Mouse (Mus musculus) liver, embryonic 16.5 days (tissue): ENCODE results near the gene Dmbx1. TPM values are rescaled to one million over a fixed set of nuclear protein-coding genes. Genes with fewer than 3 reads are reported as not detected.

ENCODE experiments used
- ATAC-seq: fragments of 200-750 bp; cut with Nextera tagmentation; 2 replicates; pipeline ENCODE4 v1.8.0; 2017; ENCODE audit warnings: low read depth, mild to moderate bottlenecking, moderate number of reproducible peaks, moderate library complexity
- H3K27ac ChIP-seq: fragments of 300-500 bp; sonication (generic); 2 replicates; pipeline ENCODE4 v1.5.1; 2014; ENCODE audit warnings: mild to moderate bottlenecking, low read length
- H3K27me3 ChIP-seq: fragments of 300-500 bp; sonication (generic); 2 replicates; pipeline ENCODE4 v1.6.1; 2014; ENCODE audit warnings: low read depth, low read length, mixed read lengths; ENCODE audit not compliant: control insufficient read depth, insufficient read depth
- H3K36me3 ChIP-seq: fragments of 300-500 bp; sonication (generic); 2 replicates; pipeline ENCODE4 v1.6.1; 2014; ENCODE audit warnings: mild to moderate bottlenecking; ENCODE audit not compliant: control insufficient read depth, insufficient read depth
- H3K4me1 ChIP-seq: fragments of 300-500 bp; sonication (generic); 2 replicates; pipeline ENCODE4 v1.6.1; 2014; ENCODE audit warnings: low read depth, low read length, mixed read lengths; ENCODE audit not compliant: control insufficient read depth
- H3K4me2 ChIP-seq: fragments of 300-500 bp; sonication (generic); 2 replicates; pipeline ENCODE4 v1.6.1; 2014; ENCODE audit warnings: low read depth, low read length, mixed read lengths
- H3K4me3 ChIP-seq: fragments of 300-500 bp; sonication (generic); 2 replicates; pipeline ENCODE4 v1.5.1; 2014; ENCODE audit warnings: low read depth, mild to moderate bottlenecking, low read length
- H3K9ac ChIP-seq: fragments of 300-500 bp; sonication (generic); 2 replicates; pipeline ENCODE4 v1.6.1; 2014; ENCODE audit warnings: low read depth, low read length
- H3K9me3 ChIP-seq: fragments of 300-500 bp; sonication (generic); replicated peaks from 2 replicates; pipeline ENCODE4 v1.6.1; 2016; ENCODE audit warnings: low read length; ENCODE audit not compliant: control insufficient read depth
- WGBS: fragments of 180-500 bp; shearing (Covaris S2); extraction: QIAGEN DNeasy Blood & Tissue Kit; methylation state at CpG from one replicate; pipeline ENCODE4 v1.1.7; 2014; ENCODE audit not compliant: insufficient replicate concordance; 5-methylcytosine and 5-hydroxymethylcytosine counted together
- polyA plus RNA-seq: library from polyadenylated mRNA; unstranded; fragments of >200 nt; fragmentation: Nextera tagmentation; extraction: Ambion mirVana; gene quantifications from 2 replicates; pipeline ENCODE4 v1.2.1, GENCODE M21; 2015

Gene Dmbx1
- not detected in 2 replicates for polyA plus RNA-seq

DNA sequence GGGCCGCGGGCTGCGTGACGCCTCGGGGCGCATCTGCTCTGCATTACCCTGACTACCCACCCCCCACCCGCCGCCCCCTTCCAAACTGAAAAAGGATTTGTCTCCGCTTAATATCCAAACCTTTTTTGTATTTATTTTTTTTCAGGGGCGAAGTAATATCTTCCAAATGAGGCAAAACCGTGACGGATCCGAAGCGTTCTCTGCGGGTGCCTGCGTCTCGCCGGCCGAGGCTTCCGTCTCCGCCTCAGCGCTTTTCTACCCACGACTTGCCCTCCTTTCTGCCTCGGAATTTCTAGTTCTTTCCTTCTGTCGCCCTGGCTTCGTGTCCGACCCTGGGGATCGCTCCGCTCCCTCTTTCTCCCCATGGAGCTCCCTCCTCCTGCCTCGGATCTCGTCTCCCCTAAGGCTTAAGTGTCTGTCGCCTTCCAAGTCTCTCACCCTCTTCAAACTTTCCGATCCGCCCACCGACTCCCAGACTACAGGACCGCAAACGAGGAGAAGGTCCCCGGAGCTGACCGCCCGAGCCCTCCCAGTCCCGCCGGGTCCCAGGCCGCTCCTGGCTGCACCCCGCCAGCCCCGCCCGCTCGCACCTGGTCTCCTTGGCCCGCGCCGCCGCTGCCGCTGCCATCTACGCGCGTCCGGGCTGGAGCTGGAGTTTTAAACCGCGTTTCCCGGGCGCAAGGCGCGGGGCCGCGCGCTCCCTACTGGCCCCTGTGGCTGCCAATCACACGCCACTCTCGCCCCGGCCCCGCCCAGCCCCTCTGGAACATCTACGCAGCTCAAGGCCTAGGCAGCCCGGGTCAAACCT lies at the start of gene Dmbx1:
Gene Dmbx1, minus strand, starts transcription at position 632 of the 808 bp plus-strand sequence.
- H3K27ac ChIP-seq, result no peak within 1 kb of the TSS
- peaks cover 100% of the 10 kb centered on the region for H3K27me3 ChIP-seq
- no peaks in the 10 kb centered on the region for H3K36me3 ChIP-seq
- under 1% methylated on average over 71 of the region's 71 CpGs for WGBS
- ATAC-seq, result no peak
- H3K9ac ChIP-seq, result no peak within 1 kb of the TSS
- peak within 1 kb of the TSS; percentile 24 for H3K4me3 ChIP-seq
- peak within 1 kb of the TSS; percentile 34 for H3K4me2 ChIP-seq
- H3K4me1 ChIP-seq, result no peaks in the 10 kb centered on the region
- H3K9me3 ChIP-seq, result no peaks in the 10 kb centered on the region

DNA sequence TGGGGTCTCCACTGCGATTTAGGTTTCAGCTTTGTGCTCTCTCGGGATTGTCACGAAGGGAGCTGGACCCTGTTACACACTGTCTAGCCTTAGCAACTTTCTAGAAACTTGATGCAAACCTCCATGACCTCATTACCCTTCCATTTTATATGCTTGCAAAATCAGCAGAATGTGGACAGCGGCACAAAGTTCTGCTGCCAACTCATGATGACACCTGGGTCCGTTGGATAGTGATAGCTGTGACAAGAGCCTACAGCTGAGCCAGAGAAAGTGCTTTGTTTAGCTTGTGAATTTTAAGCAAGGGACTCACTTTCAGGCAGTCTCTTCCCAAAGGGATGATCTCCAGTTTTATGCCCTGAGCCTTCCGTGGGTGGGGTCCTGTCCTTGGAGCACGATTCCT lies 49.7 kb upstream of the Dmbx1 start:
- H3K4me3 ChIP-seq, result no peak overlapping the region
- no peaks in the 10 kb centered on the region for H3K36me3 ChIP-seq
- ATAC-seq, result no peak
- no peaks in the 10 kb centered on the region; the same call in 1 of the 2 replicates for H3K4me1 ChIP-seq
- no peak overlapping the region for H3K4me2 ChIP-seq
- no peak overlapping the region for H3K9ac ChIP-seq
- no peak overlapping the region for H3K27ac ChIP-seq
- 60% methylated on average over 7 of the region's 7 CpGs for WGBS
- no peaks in the 10 kb centered on the region for H3K9me3 ChIP-seq
- H3K27me3 ChIP-seq, result peaks cover under 1% of the 10 kb centered on the region; the same call in 1 of the 2 replicates

DNA sequence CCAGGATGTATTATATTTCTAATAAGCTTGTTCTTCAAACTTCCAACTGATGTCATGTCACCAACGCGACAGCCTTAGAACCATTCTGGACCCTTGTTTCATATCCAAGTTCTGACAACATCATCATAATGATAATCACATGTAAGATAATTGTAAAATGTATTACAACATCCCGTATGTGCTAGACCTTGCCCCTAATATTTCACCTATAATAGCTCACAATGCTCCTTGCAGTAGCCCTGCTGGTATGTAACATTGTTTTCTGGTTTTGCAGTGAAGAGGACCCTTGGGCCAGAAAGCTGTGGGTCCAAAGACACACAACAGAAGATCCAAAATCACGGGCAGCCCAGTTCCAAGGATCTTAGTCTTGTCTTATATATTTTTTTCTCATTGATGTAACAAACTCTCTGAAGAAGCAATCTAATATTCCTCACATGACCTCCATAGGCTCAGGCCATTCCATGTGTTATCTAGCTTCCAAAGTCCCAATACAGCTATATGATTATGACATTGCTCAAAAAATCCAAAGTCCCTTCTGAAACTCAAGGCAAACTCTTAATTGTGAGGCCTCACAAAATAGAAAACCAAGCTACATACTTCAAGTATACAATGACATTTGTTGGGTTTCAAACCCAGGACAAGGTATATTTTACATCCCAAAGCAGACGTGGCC lies 48.3 kb upstream of the Dmbx1 start:
- no peaks in the 10 kb centered on the region for H3K9me3 ChIP-seq
- H3K9ac ChIP-seq, result no peak overlapping the region
- H3K36me3 ChIP-seq, result no peaks in the 10 kb centered on the region
- no peak for ATAC-seq
- H3K27me3 ChIP-seq, result peaks cover 7% of the 10 kb centered on the region; the same call in 1 of the 2 replicates
- no peak overlapping the region for H3K4me3 ChIP-seq
- WGBS, result 58% methylated on average over 5 of the region's 5 CpGs
- no peaks in the 10 kb centered on the region; the same call in 1 of the 2 replicates for H3K4me1 ChIP-seq
- H3K4me2 ChIP-seq, result no peak overlapping the region
- no peak overlapping the region for H3K27ac ChIP-seq

DNA sequence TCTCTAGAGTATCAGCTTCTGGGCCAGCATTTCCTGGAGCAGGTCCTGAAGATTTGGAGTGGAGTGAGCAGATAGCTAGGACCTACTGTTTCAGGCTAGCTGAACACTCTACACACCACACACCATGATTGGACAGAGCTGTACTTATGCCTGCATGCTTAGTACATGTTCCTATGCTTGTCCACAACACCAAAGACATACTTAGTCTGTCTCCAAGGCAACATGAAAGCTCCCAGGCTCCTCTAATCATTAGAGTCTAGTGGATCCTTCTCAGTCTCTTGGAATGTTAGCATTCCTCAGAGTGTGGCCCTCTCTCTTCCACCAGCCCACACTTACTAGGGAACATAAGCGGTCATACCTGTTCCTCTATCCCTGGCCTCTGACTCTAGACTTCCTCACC lies 47.7 kb upstream of the Dmbx1 start:
- H3K36me3 ChIP-seq, result no peaks in the 10 kb centered on the region
- H3K27me3 ChIP-seq, result peaks cover 7% of the 10 kb centered on the region; the same call in 1 of the 2 replicates
- no peak overlapping the region for H3K9ac ChIP-seq
- no peak for ATAC-seq
- no peaks in the 10 kb centered on the region; the same call in 1 of the 2 replicates for H3K4me1 ChIP-seq
- no peak overlapping the region for H3K4me3 ChIP-seq
- H3K9me3 ChIP-seq, result no peaks in the 10 kb centered on the region
- WGBS, result 50% methylated on average over 1 of the region's 1 CpGs
- H3K27ac ChIP-seq, result no peak overlapping the region
- no peak overlapping the region for H3K4me2 ChIP-seq

DNA sequence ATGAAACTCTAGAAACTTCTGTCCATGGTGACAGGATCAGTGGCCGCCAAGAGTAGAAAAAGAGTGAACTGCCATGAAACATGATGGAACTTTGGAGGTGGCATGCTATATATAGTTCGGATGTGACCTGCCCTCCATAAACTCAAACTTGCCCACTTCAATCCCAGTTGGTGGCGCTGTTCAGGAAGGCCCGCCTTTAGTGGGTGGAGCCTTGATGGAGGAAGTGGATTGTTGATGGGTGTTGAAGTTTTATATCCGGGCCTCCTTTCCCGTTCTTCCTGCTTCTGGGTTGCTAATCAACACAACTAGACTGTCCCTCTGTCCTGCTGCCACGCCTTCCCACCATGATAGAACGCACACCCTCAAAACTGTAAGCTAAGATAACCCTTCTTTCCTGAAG lies 45.2 kb upstream of the Dmbx1 start:
- H3K36me3 ChIP-seq, result no peaks in the 10 kb centered on the region
- WGBS, result 25% methylated on average over 8 of the region's 8 CpGs
- ATAC-seq, result no peak

DNA sequence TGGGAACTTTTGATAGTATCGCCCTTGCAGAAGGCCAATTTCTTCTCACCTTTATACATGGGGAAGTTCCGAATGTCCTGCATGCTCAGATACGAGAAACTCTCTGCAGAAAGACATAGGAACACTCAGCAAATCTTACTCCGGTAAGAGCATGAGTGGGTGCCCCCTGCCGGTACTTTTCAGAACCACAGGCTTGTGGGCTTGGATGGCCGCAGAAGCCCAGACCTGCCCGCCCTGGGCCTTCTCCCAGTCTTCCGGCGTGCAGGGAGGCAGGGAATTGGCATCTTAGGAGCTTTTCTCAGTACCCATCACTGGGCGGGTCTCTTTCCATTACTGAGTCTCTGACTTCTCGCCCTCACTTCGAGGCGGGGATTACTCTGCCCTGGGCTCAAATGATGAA lies 44.4 kb upstream of the Dmbx1 start:
- Histone ChIP-seq H3K4me1 (no peaks in the 10 kb centered on the region; the same call in none of the 2 replicates), H3K4me2 (no peak overlapping the region), H3K4me3 (no peak overlapping the region), H3K27me3 (peaks cover 29% of the 10 kb centered on the region), H3K9me3 (no peaks in the 10 kb centered on the region), H3K9ac (no peak overlapping the region), H3K36me3 (no peaks in the 10 kb centered on the region), H3K27ac (no peak overlapping the region)
- 0 out of 2 replicates have a peak, but pooled peaks have one; percentile 16 for ATAC-seq
- WGBS, result 3% methylated on average over 13 of the region's 13 CpGs

More for the DNA sequence above, 45.2 kb upstream of the Dmbx1 start:
- Histone ChIP-seq H3K27ac (no peak overlapping the region), H3K27me3 (peaks cover 20% of the 10 kb centered on the region), H3K4me2 (no peak overlapping the region), H3K4me1 (no peaks in the 10 kb centered on the region; the same call in 1 of the 2 replicates), H3K9me3 (no peaks in the 10 kb centered on the region), H3K4me3 (no peak overlapping the region), H3K9ac (no peak overlapping the region)

DNA sequence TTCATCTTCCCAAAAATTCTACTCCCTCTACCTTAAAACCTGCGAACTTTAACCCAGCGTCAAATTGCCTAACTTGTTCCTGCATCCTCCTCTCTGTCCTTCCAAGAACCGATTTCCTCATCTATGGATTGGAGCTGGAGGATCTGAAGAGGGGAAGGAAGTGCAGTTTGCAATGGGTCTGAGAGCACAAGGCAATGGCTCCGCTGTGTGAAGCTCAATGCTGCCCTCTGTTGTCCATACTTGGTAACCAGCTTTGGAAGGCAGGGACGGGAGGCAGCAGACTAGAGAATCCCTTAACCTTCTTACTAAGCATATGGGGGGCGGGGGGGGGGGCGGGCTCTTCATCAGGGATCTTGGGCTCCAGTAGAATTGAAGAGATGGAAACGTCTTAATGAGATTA lies 41.0 kb upstream of the Dmbx1 start:
- no peak overlapping the region for H3K27ac ChIP-seq
- H3K36me3 ChIP-seq, result no peaks in the 10 kb centered on the region
- no peak overlapping the region for H3K9ac ChIP-seq
- peaks cover 53% of the 10 kb centered on the region for H3K27me3 ChIP-seq
- no peaks in the 10 kb centered on the region for H3K9me3 ChIP-seq
- no peak overlapping the region for H3K4me3 ChIP-seq
- ATAC-seq, result no peak
- no peak overlapping the region for H3K4me2 ChIP-seq
- under 1% methylated on average over 7 of the region's 8 CpGs for WGBS
- H3K4me1 ChIP-seq, result no peaks in the 10 kb centered on the region; the same call in none of the 2 replicates

DNA sequence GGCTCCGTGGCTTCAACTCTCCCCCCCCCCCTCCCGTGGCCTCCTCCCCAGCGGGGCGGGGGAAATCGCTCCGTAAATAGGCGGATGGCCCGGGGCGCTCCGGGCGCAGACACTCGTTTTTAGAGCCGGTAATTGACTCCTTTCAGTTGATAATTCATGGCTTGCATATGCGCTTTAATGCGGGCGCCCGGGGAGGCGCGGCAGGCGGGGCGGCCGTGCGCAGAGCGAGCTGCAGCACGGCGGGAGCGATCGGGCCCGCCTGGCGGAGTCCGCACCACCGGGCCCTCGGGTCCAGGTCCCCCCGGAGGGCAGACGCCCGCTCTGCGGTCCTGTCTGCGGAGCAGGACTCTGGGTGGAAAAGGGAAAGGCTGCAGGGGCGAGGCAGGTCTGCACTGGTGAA lies 39.7 kb upstream of the Dmbx1 start:
- no peaks in the 10 kb centered on the region for H3K9me3 ChIP-seq
- H3K36me3 ChIP-seq, result no peaks in the 10 kb centered on the region
- ATAC-seq, result no peak
- H3K27ac ChIP-seq, result no peak overlapping the region
- 0 out of 2 replicates have a peak overlapping the region, but pooled peaks have one; percentile 12 for H3K4me2 ChIP-seq
- WGBS, result 4% methylated on average over 38 of the region's 39 CpGs
- H3K27me3 ChIP-seq, result peaks cover 53% of the 10 kb centered on the region
- no peaks in the 10 kb centered on the region; the same call in none of the 2 replicates for H3K4me1 ChIP-seq
- no peak overlapping the region for H3K4me3 ChIP-seq
- H3K9ac ChIP-seq, result no peak overlapping the region

DNA sequence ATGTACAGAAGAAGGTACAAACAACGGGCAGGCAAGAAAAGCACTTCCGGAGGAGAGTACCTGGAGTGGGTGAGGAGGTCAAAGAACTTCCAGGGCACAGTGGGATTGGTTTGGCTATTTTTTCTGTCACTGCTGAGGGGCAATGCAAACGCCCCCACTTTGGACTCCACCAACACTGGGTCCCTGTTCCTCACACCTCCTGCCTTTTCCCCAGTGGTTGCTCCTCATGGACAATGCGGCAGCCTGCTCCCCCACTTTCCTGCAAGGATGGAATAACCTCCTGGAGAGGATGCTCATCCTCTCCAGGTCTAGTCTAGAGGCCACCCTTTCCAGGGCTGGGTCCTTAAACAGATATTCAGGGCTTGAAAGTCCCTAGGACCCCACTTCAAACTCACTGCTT lies 39.2 kb upstream of the Dmbx1 start:
- Histone ChIP-seq H3K4me3 (no peak overlapping the region), H3K27ac (no peak overlapping the region), H3K36me3 (no peaks in the 10 kb centered on the region), H3K4me2 (no peak overlapping the region), H3K4me1 (no peaks in the 10 kb centered on the region; the same call in 1 of the 2 replicates), H3K9me3 (no peaks in the 10 kb centered on the region), H3K9ac (no peak overlapping the region), H3K27me3 (peaks cover 51% of the 10 kb centered on the region)
- no peak for ATAC-seq
- 30% methylated on average over 4 of the region's 4 CpGs for WGBS
